Mouse (Mus musculus) lung, postnatal 36 days (tissue): ENCODE results near the gene Vpreb3.

ENCODE experiments used
- DNase-seq: peaks from one replicate; pipeline ENCODE4 v3.0.0; 2022; ENCODE audit warnings: mixed read lengths

Vpreb3 gene

GRCm38 (mm10) chr10:75932891-75933290 is 10.0 kb upstream of the Vpreb3 start, which contains the start of gene Chchd10:
Gene Chchd10 (plus strand): TSS chr10:75933130.
- no peak for DNase-seq

- no peak for DNase-seq
Measured at GRCm38 (mm10) chr10:75934991-75935390, 7.9 kb upstream of the Vpreb3 start.

- DNase-seq: peak; percentile 82
Measured at GRCm38 (mm10) chr10:75935680-75936541, 6.9 kb upstream of the Vpreb3 start, which contains the start of gene Mmp11. Gene Mmp11 (minus strand): TSS chr10:75936496.

GRCm38 (mm10) chr10:75936909-75937667 is 5.8 kb upstream of the Vpreb3 start:
- DNase-seq: no peak

- no peak for DNase-seq
Measured at GRCm38 (mm10) chr10:75937851-75938643, 4.8 kb upstream of the Vpreb3 start.

- DNase-seq: no peak
Measured at GRCm38 (mm10) chr10:75939481-75940234, 3.2 kb upstream of the Vpreb3 start.

- DNase-seq: no peak
Measured at GRCm38 (mm10) chr10:75940520-75940919, 2.3 kb upstream of the Vpreb3 start, which contains the start of gene Gm867. Gene Gm867 (minus strand): TSS chr10:75940672.

GRCm38 (mm10) chr10:75941042-75941824 is 1.6 kb upstream of the Vpreb3 start:
- no peak for DNase-seq

GRCm38 (mm10) chr10:75944066-75944772 is 1.4 kb downstream of the Vpreb3 start:
- peak; percentile 60 for DNase-seq

GRCm38 (mm10) chr10:75945213-75945612 is 2.4 kb downstream of the Vpreb3 start:
- DNase-seq: no peak

GRCm38 (mm10) chr10:75945896-75946295 is 3.0 kb downstream of the Vpreb3 start:
- DNase-seq: peak; percentile 87

- no peak for DNase-seq
Measured at GRCm38 (mm10) chr10:75948079-75948478, 5.2 kb downstream of the Vpreb3 start.

- DNase-seq: no peak
Measured at GRCm38 (mm10) chr10:75949053-75950045, 6.5 kb downstream of the Vpreb3 start.

GRCm38 (mm10) chr10:75950791-75951210 is 7.9 kb downstream of the Vpreb3 start:
- no peak for DNase-seq

- DNase-seq: peak; percentile 77
Measured at GRCm38 (mm10) chr10:75951424-75952050, 8.7 kb downstream of the Vpreb3 start.

GRCm38 (mm10) chr10:75954381-75954811 is 11.5 kb downstream of the Vpreb3 start, which contains the start of gene Gm5134:
Gene Gm5134 (plus strand): TSS chr10:75954514.
- no peak for DNase-seq

GRCm38 (mm10) chr10:75973846-75974245 is 31.0 kb downstream of the Vpreb3 start:
- DNase-seq: no peak

GRCm38 (mm10) chr10:75975216-75975615 is 32.4 kb downstream of the Vpreb3 start:
- peak; percentile 42 for DNase-seq
